Mouse (Mus musculus) lung, postnatal 25 days (tissue): Measurements from ENCODE around the gene Lao1.
"Not testable (repeated sequence)": the region's sequence is repeated elsewhere in the genome, so short reads cannot be mapped to it uniquely, and the experiment has no call there.

Experiments used
- DNase-seq: peaks from one replicate; pipeline ENCODE4 v3.0.0; 2022; ENCODE audit warnings: low spot score

Lao1 gene

DNA sequence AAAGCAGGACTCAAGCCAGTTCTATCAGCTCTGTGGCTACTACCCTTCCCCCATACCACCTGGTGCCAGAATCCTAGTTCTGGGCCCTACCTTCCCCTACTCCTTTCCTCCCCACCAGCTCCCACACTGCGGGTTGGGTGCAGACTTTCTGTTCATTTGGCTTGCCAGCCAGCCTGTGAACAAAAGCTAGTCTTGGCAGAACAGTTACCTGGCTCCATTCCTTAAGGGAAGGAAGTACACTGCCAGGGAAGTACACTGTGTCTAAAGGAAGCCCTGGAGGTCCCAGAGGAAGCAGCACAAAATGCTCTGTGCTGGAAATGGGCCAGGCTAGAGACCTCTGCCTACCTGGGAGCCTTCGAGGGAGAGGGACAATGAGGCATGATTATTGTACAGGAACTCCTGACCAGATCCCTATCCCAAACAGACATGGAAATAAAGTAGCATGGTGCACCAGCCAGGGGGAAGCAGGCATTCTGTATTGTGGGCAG is at the start of gene Lao1:
Gene Lao1, plus strand, starts transcription at position 438 of the 488 bp plus-strand sequence.
- peak; percentile 54 for DNase-seq

- DNase-seq: not testable (repeated sequence)
Observed at GRCm38 (mm10) chr4:118917365-118917764, 44.0 kb upstream of the Lao1 start, which contains the start of gene Olfr1329. Gene Olfr1329 (minus strand): TSS chr4:118917465.

DNA sequence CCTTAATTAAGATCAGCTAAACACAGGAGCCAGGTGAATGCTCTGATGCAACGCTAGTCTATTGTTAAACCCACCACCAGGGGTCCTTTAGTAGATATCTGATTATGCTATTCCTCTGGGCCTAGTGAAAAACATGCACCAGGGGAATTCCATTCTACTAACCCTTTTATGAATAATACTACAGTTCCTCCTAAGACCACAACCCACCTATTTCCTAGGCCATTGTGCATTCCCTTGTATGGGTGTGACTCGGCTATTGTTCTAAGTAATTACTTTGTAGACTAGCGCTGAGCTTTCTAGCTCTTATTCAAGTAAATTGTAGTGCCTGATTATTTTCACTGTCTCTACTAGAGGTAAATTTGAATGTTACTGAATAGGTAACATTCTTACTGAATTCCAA is 30.1 kb upstream of the Lao1 start:
- not testable (repeated sequence) for DNase-seq

GRCm38 (mm10) chr4:118938512-118938911 is 22.9 kb upstream of the Lao1 start, which contains the start of gene Olfr1328:
Gene Olfr1328 (minus strand): TSS chr4:118938612.
- no peak for DNase-seq

DNA sequence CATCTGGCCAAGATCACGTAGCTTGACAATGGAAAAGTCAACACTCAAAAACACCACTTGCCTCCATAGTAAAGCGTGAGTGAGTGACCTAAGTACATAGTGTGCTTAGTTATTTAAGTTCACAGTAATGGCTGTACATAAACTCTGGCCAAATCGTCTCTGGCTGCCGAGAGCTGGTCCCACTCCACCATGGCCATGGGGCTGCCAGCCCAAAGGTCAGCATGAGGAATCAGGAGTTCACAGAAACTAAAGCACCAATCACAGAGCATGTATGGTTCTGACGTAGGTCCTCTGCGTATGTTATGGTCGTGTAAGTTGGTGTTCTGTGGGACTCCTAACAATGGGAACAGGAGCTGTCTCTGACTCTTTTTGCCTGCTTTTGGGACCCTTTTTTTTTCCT is 2.6 kb upstream of the Lao1 start:
- no peak for DNase-seq

DNA sequence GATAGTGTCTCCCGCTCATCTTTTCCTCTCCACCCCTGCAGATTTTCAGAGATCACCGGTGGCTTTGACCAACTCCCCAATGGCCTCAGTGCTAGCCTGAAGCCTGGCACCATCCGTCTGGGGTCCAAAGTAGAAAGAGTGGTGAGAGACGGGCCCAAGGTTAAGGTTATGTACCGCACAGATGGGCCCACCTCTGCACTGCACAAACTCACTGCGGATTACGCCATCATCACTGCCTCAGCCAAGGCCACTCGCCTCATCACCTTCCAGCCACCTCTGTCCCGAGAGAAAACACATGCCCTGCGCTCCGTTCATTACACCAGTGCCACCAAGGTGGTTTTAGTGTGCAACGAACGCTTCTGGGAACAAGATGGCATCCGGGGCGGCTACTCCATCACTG is 6.3 kb downstream of the Lao1 start:
- no peak for DNase-seq

DNA sequence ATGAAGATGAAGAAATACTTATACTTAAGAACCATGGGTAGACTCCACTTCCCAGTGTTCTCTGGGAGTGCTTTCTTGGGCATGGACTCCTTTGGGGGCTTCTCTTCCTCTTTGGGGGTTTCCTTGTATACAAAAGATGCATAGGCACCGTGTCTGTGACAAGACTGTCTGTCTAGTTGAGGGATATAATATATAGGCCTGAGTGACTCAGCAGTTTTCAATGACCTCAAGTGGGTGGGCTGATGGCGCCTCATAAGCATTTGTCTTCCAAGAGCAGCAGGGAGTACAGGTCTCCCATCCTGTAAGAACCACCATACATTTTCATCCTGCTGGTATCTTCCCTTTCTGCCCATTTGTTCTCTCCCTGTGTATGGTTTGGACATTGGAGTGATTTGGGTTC is 11.9 kb downstream of the Lao1 start:
- no peak for DNase-seq

GRCm38 (mm10) chr4:118985291-118985690 is 23.9 kb downstream of the Lao1 start:
- DNase-seq: no peak

- peak; percentile 12 for DNase-seq
Observed at GRCm38 (mm10) chr4:118988535-118988934, 27.2 kb downstream of the Lao1 start.

DNA sequence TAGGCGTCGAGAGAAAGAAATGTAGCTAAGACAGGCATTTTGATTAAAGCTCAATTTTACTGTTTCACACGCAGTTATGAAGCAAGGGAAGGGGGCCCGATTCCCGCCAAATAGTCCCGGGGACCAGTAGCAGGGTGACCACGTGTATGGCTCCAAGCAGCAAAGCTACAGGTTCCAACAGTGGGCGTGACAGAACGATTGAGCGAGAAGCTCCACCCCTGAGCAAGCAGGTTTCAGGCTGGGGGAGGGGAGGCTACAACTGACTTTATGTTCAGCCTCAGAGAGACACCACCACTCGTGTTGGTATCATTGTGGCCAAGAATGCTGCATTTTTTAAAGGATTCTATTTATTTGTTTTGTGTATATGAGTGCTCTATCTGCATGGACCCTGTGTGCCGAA is 28.0 kb downstream of the Lao1 start:
- DNase-seq: no peak

DNA sequence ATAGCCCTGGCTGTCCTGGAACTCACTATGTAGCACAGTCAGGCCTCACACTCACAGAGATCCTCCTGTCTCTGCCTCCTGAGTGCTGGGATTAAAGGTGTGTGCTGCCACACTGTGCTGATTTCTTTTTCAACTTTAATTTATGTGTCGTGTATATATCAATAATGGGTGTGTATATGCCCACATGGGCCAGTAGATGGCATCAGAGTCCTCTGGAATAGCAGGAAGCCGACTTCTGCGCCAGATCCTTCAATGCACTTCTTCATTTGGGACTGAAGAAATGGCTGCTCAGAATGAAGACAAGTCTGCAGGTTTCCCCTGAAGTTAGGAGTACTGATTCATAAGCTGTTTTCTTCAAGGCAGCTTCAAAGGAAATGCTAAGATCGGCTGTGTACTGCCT is 30.4 kb downstream of the Lao1 start:
- DNase-seq: peak; percentile 11

- no peak for DNase-seq
Observed at GRCm38 (mm10) chr4:118997127-118997542, 35.8 kb downstream of the Lao1 start.

- peak; percentile 60 for DNase-seq
Observed at GRCm38 (mm10) chr4:118999691-119000486, 38.5 kb downstream of the Lao1 start.

GRCm38 (mm10) chr4:119001696-119002095 is 40.3 kb downstream of the Lao1 start:
- DNase-seq: no peak

DNA sequence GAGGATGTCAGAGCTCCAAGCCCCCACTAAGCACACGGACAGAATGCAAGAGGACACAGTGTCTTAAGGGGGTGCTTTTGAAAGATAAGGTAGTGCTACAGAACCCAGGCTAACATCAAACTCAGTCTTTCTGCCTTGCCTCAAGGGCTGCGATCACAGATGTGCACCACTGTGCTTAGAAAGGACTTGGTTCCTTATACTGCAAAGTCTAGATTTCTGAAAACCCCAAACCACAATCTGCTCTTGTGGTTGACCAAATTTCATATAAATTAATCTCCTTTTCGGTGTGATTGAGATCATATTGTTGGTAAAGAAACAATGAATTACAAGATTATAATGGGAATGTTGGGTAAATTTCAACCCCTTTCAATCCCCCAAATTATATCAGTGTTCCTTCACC is 41.1 kb downstream of the Lao1 start:
- no peak for DNase-seq

DNA sequence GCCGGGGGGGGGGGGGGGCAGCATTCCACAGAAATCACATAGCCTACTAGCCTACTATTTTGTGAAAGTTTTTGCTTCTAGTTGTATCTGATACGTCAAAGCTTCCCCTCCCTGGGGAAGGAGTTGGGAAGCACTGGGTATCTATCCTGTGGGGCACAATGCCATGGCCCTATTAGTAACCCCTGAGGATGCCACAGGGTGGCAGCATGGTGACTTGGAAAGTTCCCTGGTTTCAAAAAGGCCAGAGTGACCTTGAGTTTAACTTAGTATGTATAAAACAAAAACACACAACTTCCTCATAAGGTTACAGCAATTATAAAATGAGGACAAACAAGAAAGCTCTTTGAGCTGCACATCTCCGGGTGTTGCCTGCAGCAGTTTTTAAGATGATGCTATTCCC is 42.8 kb downstream of the Lao1 start:
- no peak for DNase-seq

DNA sequence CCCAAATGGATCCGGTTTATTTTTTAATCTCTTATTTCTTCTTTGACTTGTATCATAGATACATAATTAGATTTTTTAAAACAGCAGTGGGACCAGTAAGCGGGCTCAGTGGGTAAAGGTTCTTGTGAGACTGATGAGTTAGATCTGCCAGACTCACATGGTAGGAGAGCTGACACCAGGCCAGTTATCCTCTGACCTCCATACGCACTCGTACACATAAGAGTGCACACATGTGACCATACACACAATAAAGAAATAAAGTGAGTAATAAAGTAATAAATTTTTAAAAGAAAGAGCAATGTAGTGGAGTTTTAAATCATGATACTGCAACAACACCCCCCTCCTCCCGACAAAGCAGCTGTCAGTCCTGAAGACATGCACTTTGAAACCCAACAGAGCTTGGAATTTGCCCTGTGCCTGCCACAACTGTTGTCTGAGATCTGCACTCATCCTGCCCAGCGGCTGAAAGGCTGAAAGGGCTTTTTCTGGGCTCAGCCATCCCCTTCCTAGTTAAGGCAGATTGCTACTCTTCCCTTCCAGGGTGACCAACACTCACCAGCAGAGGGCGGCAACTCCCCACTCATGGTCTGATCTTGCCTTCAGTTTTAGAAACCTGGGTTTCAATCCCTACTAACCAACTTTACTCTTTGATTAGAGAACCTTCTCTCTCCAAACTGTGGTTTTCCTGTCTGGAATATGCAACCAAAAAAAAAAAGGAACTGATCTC is 43.4 kb downstream of the Lao1 start:
- DNase-seq: peak; percentile 79

- DNase-seq: no peak
Observed at GRCm38 (mm10) chr4:119007602-119008001, 46.2 kb downstream of the Lao1 start.

- no peak for DNase-seq
Observed at GRCm38 (mm10) chr4:119008476-119008875, 47.1 kb downstream of the Lao1 start.

DNA sequence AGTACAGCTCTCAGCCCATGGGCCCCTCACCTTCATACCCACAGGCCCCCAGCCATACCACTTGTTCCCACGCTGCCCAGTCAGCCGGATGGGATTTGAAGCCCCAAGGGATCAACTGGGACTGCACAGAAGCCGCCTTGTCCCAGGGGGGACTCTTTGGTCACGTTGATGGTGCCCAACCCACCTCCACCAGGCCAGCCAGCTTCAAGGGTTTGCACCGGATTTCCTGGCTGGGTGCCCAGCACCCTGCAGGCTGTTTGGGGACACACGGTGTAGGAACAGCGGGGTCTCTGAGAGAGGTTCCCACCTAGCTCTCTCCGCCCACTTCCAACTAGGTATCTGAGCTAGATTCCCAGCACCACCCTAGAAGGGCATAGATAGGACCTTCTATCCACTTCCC is 48.4 kb downstream of the Lao1 start:
- DNase-seq: no peak

DNA sequence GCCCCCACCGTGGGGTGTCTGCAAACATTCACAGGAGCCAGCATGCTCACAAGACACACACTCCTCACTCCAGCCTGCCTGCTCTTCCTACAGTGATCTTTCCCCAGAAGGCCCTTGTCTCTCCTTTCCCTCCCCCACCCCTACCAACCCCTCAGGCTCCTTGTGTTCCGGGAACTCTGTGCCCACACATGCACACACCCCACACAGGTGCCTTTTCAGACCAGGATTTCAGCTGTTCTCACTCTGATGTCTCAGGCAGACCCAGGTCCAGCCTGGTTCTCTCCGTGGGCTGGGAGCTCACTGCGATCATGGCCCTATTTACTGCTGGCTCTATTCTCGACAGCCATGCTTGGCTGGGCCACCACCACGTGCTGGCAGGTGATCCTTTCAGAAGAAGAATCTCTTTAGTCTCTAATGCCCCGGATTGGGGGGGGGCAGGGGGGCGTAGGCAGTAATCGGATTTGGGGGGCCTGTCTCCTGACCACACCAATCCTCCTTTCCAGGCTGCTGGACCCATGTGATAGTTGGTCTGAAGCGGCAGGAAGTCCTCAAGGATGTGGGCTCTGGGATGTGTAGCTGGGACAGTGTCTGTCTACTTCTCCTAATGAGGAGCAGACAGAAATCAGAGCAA is 49.8 kb downstream of the Lao1 start:
- DNase-seq: no peak

GRCm38 (mm10) chr4:119013031-119013430 is 51.7 kb downstream of the Lao1 start:
- no peak for DNase-seq

- no peak for DNase-seq
Observed at GRCm38 (mm10) chr4:119014997-119015396, 53.6 kb downstream of the Lao1 start.
